Mouse (Mus musculus): Measurements from ENCODE around the gene Trpm3. TPM values are rescaled to one million over a fixed set of nuclear protein-coding genes. Genes with fewer than 3 reads are reported as not detected.

The Trpm3 gene
- polyA plus RNA-seq, 1 experiment from 2014 or later = 14.8 TPM

GRCm38 (mm10) chr19:22692956-22693355, 554.1 kb downstream of the Trpm3 start:
- Histone ChIP-seq H3K9ac (replicated peaks; ENCODE audit: low read length) (no peak overlapping the region), H3K4me3 (replicated peaks; ENCODE audit: low read depth, low read length) (no peak overlapping the region), H3K4me2 (ENCODE audit: low read length) (no peak overlapping the region), H3K36me3 (ENCODE audit: control insufficient read depth, insufficient read depth, low read length) (no peaks in the 10 kb centered on the region), H3K27me3 (ENCODE audit: control insufficient read depth, insufficient read depth, low read length) (no peaks in the 10 kb centered on the region), H3K4me1 (ENCODE audit: control insufficient read depth, insufficient read depth, low read length) (no peaks in the 10 kb centered on the region), H3K9me3 (ENCODE audit: control insufficient read depth, low read length) (no peaks in the 10 kb centered on the region), H3K27ac (replicated peaks; ENCODE audit: low read depth, low read length) (no peak overlapping the region)
- 70% methylated on average over 5 of the region's 5 CpGs for WGBS
- ATAC-seq (ENCODE audit: low FRiP score, low TSS enrichment) (no peak), DNase-seq (no peak)

GRCm38 (mm10) chr19:22695423-22695822, 556.6 kb downstream of the Trpm3 start:
- H3K36me3 ChIP-seq (ENCODE audit: control insufficient read depth, insufficient read depth, low read length) = no peaks in the 10 kb centered on the region
- no peaks in the 10 kb centered on the region for H3K27me3 ChIP-seq (ENCODE audit: control insufficient read depth, insufficient read depth, low read length)
- ATAC-seq (ENCODE audit: low FRiP score, low TSS enrichment) = no peak

GRCm38 (mm10) chr19:22698737-22699136, 559.9 kb downstream of the Trpm3 start:
- no peak for DNase-seq
- no peak overlapping the region for H3K4me3 ChIP-seq (replicated peaks; ENCODE audit: low read depth, low read length)
- H3K9ac ChIP-seq (replicated peaks; ENCODE audit: low read length) = no peak overlapping the region
- no peak overlapping the region for H3K27ac ChIP-seq (replicated peaks; ENCODE audit: low read depth, low read length)
- H3K27me3 ChIP-seq (ENCODE audit: control insufficient read depth, insufficient read depth, low read length) = no peaks in the 10 kb centered on the region
- no peaks in the 10 kb centered on the region for H3K4me1 ChIP-seq (ENCODE audit: control insufficient read depth, insufficient read depth, low read length)
- no peaks in the 10 kb centered on the region for H3K9me3 ChIP-seq (ENCODE audit: control insufficient read depth, low read length)
- WGBS = 90% methylated on average over 4 of the region's 4 CpGs
- no peak overlapping the region for H3K4me2 ChIP-seq (ENCODE audit: low read length)
- no peaks in the 10 kb centered on the region for H3K36me3 ChIP-seq (ENCODE audit: control insufficient read depth, insufficient read depth, low read length)
- no peak for ATAC-seq (ENCODE audit: low FRiP score, low TSS enrichment)

More at GRCm38 (mm10) chr19:22695423-22695822, 556.6 kb downstream of the Trpm3 start:
- no peak overlapping the region for H3K9ac ChIP-seq (replicated peaks; ENCODE audit: low read length)
- no peaks in the 10 kb centered on the region for H3K9me3 ChIP-seq (ENCODE audit: control insufficient read depth, low read length)
- H3K4me2 ChIP-seq (ENCODE audit: low read length) = no peak overlapping the region
- H3K4me3 ChIP-seq (replicated peaks; ENCODE audit: low read depth, low read length) = no peak overlapping the region
- H3K4me1 ChIP-seq (ENCODE audit: control insufficient read depth, insufficient read depth, low read length) = no peaks in the 10 kb centered on the region
- DNase-seq = no peak
- 74% methylated on average over 2 of the region's 2 CpGs for WGBS
- no peak overlapping the region for H3K27ac ChIP-seq (replicated peaks; ENCODE audit: low read depth, low read length)

- 37% methylated on average over 5 of the region's 5 CpGs for WGBS
- no peaks in the 10 kb centered on the region for H3K36me3 ChIP-seq (ENCODE audit: control insufficient read depth, insufficient read depth, low read length)
- no peaks in the 10 kb centered on the region for H3K9me3 ChIP-seq (ENCODE audit: control insufficient read depth, low read length)
- DNase-seq (no peak), ATAC-seq (ENCODE audit: low FRiP score, low TSS enrichment) (no peak)
- no peaks in the 10 kb centered on the region for H3K4me1 ChIP-seq (ENCODE audit: control insufficient read depth, insufficient read depth, low read length)
- H3K4me2 ChIP-seq (ENCODE audit: low read length) = no peak overlapping the region
- no peaks in the 10 kb centered on the region for H3K27me3 ChIP-seq (ENCODE audit: control insufficient read depth, insufficient read depth, low read length)
- H3K27ac ChIP-seq (replicated peaks; ENCODE audit: low read depth, low read length) = no peak overlapping the region
- H3K4me3 ChIP-seq (replicated peaks; ENCODE audit: low read depth, low read length) = no peak overlapping the region
- no peak overlapping the region for H3K9ac ChIP-seq (replicated peaks; ENCODE audit: low read length)
These were observed 562.2 kb downstream of the Trpm3 start for GRCm38 (mm10) chr19:22700871-22701651.

GRCm38 (mm10) chr19:22703876-22704275, 565.0 kb downstream of the Trpm3 start:
- WGBS = 13% methylated on average over 6 of the region's 6 CpGs

DNA sequence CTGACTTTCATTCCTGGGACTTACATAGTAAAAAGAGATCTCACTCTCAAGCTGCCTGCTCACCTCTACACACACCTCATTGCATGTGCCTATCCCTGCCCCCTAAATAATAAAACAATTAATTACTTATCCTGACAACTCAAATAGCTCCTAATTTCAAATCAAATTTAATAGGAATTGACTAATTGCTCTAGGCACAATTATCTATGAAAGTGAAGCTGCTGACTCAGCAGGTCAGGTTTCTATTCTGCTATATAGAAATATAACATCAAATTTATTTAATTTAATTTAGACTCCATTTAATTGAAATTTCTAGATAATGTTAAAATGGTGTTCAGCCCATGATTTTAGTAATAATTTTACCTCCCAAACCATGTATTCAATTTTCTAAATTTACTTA, 566.6 kb downstream of the Trpm3 start:
- ATAC-seq (ENCODE audit: low FRiP score, low TSS enrichment) (no peak), DNase-seq (no peak)
- Histone ChIP-seq H3K4me3 (replicated peaks; ENCODE audit: low read depth, low read length) (no peak overlapping the region), H3K9me3 (ENCODE audit: control insufficient read depth, low read length) (no peaks in the 10 kb centered on the region), H3K4me2 (ENCODE audit: low read length) (no peak overlapping the region), H3K4me1 (ENCODE audit: control insufficient read depth, insufficient read depth, low read length) (no peaks in the 10 kb centered on the region), H3K27me3 (ENCODE audit: control insufficient read depth, insufficient read depth, low read length) (no peaks in the 10 kb centered on the region), H3K27ac (replicated peaks; ENCODE audit: low read depth, low read length) (no peak overlapping the region), H3K9ac (replicated peaks; ENCODE audit: low read length) (no peak overlapping the region), H3K36me3 (ENCODE audit: control insufficient read depth, insufficient read depth, low read length) (no peaks in the 10 kb centered on the region)

More at GRCm38 (mm10) chr19:22703876-22704275, 565.0 kb downstream of the Trpm3 start:
- H3K4me3 ChIP-seq (replicated peaks; ENCODE audit: low read depth, low read length) = no peak overlapping the region
- H3K9me3 ChIP-seq (ENCODE audit: control insufficient read depth, low read length) = no peaks in the 10 kb centered on the region
- H3K27ac ChIP-seq (replicated peaks; ENCODE audit: low read depth, low read length) = no peak overlapping the region
- H3K27me3 ChIP-seq (ENCODE audit: control insufficient read depth, insufficient read depth, low read length) = no peaks in the 10 kb centered on the region
- no peaks in the 10 kb centered on the region for H3K36me3 ChIP-seq (ENCODE audit: control insufficient read depth, insufficient read depth, low read length)
- H3K4me1 ChIP-seq (ENCODE audit: control insufficient read depth, insufficient read depth, low read length) = no peaks in the 10 kb centered on the region
- no peak overlapping the region for H3K9ac ChIP-seq (replicated peaks; ENCODE audit: low read length)
- ATAC-seq (ENCODE audit: low FRiP score, low TSS enrichment) (no peak), DNase-seq (no peak)
- H3K4me2 ChIP-seq (ENCODE audit: low read length) = no peak overlapping the region

GRCm38 (mm10) chr19:22719027-22719426, 580.2 kb downstream of the Trpm3 start:
- no peak overlapping the region for H3K4me2 ChIP-seq (ENCODE audit: low read length)
- 82% methylated on average over 2 of the region's 2 CpGs for WGBS
- ATAC-seq (ENCODE audit: low FRiP score, low TSS enrichment) = no peak
- H3K27me3 ChIP-seq (ENCODE audit: control insufficient read depth, insufficient read depth, low read length) = no peaks in the 10 kb centered on the region
- no peak overlapping the region for H3K27ac ChIP-seq (replicated peaks; ENCODE audit: low read depth, low read length)
- no peaks in the 10 kb centered on the region for H3K4me1 ChIP-seq (ENCODE audit: control insufficient read depth, insufficient read depth, low read length)
- no peak for DNase-seq
- H3K9ac ChIP-seq (replicated peaks; ENCODE audit: low read length) = no peak overlapping the region
- H3K36me3 ChIP-seq (ENCODE audit: control insufficient read depth, insufficient read depth, low read length) = no peaks in the 10 kb centered on the region
- no peak overlapping the region for H3K4me3 ChIP-seq (replicated peaks; ENCODE audit: low read depth, low read length)
- H3K9me3 ChIP-seq (ENCODE audit: control insufficient read depth, low read length) = no peaks in the 10 kb centered on the region

- ATAC-seq (ENCODE audit: low FRiP score, low TSS enrichment) (no peak), DNase-seq (no peak)
- Histone ChIP-seq H3K36me3 (ENCODE audit: control insufficient read depth, insufficient read depth, low read length) (no peaks in the 10 kb centered on the region), H3K27ac (replicated peaks; ENCODE audit: low read depth, low read length) (no peak overlapping the region), H3K27me3 (ENCODE audit: control insufficient read depth, insufficient read depth, low read length) (no peaks in the 10 kb centered on the region), H3K9me3 (ENCODE audit: control insufficient read depth, low read length) (no peaks in the 10 kb centered on the region), H3K4me3 (replicated peaks; ENCODE audit: low read depth, low read length) (no peak overlapping the region), H3K4me2 (ENCODE audit: low read length) (no peak overlapping the region), H3K9ac (replicated peaks; ENCODE audit: low read length) (no peak overlapping the region), H3K4me1 (ENCODE audit: control insufficient read depth, insufficient read depth, low read length) (0 out of 2 replicates have a peak, but pooled peaks cover 10% of the 10 kb centered on the region)
- 67% methylated on average over 2 of the region's 2 CpGs for WGBS
These were observed 591.0 kb downstream of the Trpm3 start for GRCm38 (mm10) chr19:22729846-22730245.

DNA sequence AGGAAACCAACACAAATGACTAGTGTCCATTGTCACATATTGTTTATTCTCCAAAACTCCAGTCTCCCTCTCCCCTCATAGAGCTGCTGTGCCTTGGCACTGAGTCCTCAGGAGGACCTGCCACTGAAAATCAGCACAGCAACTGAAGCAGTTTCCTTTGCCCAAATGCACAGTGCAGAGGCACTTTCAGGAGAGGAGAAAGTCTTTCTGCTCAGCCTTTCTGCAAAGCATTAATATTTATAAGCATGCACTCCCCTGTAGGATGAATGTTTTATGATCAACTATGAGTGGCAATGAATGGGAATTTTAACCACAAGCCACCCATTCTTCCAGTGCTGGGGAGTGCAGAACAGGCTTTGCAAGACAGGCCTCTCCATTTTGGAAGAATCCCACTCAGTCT, 592.1 kb downstream of the Trpm3 start:
- no peak overlapping the region for H3K27ac ChIP-seq (replicated peaks; ENCODE audit: low read depth, low read length)
- no peak overlapping the region for H3K4me2 ChIP-seq (ENCODE audit: low read length)
- 0 out of 2 replicates have a peak, but pooled peaks cover 10% of the 10 kb centered on the region for H3K4me1 ChIP-seq (ENCODE audit: control insufficient read depth, insufficient read depth, low read length)
- no peaks in the 10 kb centered on the region for H3K27me3 ChIP-seq (ENCODE audit: control insufficient read depth, insufficient read depth, low read length)
- DNase-seq = peak; percentile 27
- H3K4me3 ChIP-seq (replicated peaks; ENCODE audit: low read depth, low read length) = no peak overlapping the region
- ATAC-seq (ENCODE audit: low FRiP score, low TSS enrichment) = no peak
- no peaks in the 10 kb centered on the region for H3K9me3 ChIP-seq (ENCODE audit: control insufficient read depth, low read length)
- no peak overlapping the region for H3K9ac ChIP-seq (replicated peaks; ENCODE audit: low read length)
- no peaks in the 10 kb centered on the region for H3K36me3 ChIP-seq (ENCODE audit: control insufficient read depth, insufficient read depth, low read length)
